Mouse (Mus musculus) lung, postnatal 14 days (tissue): ENCODE measurements around the gene Spns2.
"Not testable (repeated sequence)": the region's sequence is repeated elsewhere in the genome, so short reads cannot be mapped to it uniquely, and the experiment has no call there.

Experiments used
- DNase-seq: peaks from one replicate; pipeline ENCODE4 v3.0.0; 2021

Spns2 gene

DNA sequence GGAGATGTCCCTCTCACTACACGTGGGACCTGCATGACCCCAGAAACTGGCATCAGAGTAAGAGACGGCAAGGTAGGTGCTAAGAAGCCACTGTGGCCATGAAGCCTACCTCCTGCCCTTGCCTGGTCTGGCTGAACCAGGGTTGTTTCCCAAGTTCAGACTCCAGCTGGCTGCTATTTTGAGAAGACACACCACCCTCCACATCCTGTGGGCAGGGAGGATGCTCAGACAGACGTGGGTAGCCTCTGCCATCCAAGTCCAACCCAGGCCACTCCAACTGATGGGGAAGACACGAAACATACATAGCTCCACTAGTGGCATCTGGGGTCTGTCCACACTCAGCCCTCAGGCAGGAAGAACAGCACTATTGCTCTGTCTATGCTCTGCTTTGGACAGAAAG lies 19.7 kb downstream of the Spns2 start:
- DNase-seq, result no peak

DNA sequence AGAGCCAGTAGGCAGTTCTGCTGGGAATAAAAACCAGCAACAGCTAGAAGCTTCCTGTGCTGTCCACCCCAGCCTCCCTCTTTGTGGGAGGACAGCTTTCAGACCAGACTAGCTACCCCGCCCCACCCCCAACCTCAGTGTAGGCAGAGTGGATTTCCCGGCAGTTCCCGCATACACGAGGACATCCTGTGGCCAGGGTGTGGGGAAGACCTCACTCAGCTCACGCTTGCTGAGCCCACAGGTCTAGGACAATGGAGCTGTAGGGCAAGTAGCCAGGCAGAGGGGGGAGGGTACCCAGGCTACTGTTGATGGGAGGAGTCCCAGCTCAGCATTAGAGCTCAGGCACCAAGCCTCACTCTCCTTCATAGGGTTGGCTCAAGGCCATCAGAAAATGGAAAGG lies 20.5 kb downstream of the Spns2 start:
- peak; percentile 91 for DNase-seq

DNA sequence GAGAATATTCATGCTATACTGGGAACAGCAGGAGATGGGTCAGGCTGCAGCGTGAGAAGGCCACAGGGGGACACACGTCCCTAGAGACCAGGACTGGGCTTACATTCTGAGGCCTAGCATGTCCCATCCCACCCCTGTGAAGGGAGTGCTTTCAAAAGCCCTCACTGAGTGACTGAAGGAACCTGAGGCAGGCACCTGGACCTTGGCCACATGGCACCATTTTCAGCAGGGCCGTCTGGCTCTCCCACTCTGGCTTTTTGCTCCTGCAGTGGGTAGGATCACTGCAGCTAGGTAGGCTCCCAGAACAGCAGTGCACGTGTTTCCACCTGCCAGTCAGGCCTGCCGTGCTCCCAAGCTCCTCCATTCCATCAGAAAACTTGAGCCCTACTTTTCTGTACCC lies 21.2 kb downstream of the Spns2 start:
- DNase-seq, result no peak

DNA sequence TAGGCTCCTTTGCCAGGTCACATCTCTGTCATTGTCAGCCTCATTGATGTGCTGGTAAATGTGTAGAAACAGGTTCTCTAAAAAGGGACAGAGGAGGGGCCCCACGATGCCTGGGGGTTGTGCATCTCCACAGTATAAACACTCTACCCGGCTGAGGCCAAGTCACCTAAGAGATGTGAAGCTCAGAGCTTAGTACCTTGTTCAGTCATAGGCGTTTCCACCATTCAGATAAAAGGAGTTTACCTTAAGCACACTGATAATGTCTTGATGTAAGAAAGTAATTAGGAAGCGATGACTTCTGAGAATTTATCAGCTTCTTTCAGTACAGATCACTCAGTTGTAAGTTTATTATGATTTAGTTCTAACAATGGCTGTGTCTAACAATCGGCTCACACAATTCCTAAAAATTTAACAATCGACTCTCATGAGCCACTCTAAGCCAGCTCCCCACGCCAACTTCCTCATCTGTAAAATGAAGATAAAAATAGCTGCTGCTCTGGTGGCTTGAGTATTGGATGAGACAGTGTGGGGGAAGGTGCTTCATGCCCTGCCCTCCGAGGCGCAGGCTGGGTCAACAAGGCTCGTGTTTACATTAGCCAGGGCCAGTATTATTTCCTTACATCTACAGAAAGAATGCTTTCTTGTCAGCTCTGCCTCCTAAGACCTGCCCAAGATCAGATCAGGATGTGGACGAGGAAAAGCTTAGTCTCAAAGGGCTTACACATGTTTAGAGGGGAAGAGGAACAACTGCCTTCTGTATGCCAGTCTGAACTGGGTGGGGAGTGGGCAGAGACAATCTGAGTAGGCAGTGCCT lies 22.8 kb downstream of the Spns2 start:
- DNase-seq, result peak; percentile 53

DNA sequence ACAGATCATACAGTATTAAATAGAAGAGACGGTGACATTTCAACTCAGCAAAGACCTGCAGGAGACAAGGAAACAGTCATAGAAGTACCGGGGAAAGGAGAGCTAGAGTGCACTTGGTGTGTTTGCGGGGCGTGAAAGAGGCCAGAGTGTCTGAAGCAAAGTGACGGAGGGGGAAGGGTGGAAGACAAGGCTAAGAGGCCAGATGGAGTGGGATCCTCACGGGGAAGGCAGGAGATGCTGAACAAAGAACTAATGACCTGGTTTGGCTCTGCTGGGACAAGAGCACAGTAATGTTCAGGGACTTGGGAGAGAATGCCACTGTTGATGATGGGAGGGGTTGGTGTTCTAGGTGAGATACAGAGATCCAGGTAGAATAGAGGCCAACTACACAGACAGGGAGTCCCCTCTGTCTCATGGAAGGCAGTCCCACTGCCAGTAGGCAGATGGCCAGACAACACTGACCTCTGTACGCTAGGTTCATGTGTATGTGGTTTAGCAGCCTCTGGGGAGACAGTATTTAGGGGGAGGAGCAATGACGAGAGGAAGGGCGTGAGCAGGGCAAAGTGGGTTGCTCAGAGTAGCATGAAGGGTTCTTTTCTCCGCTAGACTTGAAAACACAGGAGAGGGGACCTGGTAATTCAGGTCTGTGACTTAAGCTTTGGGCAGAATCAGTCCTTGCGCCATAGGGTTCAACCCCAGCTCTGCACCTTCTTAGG lies 23.6 kb downstream of the Spns2 start:
- DNase-seq, result peak; percentile 38

DNA sequence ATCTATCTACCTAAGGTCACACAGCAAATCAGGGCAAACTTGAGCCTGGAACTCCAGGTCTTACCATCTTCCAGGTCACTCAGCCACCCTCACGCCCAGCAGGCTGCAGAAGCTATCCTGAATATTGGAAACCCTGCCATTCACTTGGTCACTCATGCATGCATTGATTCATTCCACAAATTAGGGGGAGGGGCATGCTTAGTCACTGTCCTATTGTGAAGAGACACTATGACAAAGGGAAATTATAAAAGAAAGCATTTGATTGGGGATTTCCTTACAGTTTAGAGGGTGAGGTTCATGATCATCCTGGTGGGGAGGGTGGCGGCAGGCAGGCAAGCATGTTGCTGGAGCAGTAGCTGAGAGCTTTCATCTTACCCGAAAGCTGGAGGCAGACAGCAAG lies 24.9 kb downstream of the Spns2 start:
- no peak for DNase-seq

DNA sequence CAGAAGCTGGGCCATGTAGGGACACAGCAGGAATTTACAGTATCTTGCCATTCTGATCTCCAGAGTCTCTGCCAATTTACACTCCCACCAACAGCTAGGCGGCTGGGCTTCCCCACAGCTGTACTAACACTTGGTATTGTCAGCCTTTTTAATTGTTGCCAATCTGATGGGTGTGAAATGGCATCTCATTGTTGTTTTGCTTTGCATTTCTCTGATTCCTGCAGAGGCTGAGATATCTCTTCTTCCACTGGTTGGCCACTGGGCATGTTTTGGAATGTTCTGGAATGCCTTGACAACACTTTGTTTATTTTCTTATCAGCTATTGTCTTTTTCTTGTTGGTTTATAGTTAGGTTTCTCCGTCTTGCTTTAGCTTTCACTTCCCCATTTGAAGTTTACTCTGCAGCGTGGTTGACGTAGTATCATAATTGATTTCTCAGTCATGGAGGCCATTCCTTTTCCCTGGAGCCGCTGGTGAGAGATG lies 28.2 kb downstream of the Spns2 start:
- no peak for DNase-seq

DNA sequence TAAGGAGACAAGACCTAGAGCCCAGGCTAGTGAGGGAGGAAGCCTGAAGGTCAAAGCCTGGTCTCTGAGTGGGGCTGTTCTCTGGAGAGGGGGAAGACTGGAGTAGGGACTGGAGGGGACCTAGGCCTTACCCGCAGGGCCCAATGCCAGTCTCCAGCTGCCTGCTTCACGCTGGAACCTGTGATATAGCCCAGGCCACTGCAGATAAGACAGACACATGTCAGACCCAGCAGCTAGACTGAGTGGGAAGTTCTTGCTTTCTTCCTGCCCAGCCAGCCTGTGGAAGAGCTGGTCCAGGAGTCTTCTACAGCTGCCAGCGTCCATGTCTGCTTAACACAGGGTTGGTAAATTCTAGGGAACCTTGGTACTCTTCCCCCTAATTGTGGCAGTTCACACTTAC lies 31.2 kb downstream of the Spns2 start:
- DNase-seq, result no peak

DNA sequence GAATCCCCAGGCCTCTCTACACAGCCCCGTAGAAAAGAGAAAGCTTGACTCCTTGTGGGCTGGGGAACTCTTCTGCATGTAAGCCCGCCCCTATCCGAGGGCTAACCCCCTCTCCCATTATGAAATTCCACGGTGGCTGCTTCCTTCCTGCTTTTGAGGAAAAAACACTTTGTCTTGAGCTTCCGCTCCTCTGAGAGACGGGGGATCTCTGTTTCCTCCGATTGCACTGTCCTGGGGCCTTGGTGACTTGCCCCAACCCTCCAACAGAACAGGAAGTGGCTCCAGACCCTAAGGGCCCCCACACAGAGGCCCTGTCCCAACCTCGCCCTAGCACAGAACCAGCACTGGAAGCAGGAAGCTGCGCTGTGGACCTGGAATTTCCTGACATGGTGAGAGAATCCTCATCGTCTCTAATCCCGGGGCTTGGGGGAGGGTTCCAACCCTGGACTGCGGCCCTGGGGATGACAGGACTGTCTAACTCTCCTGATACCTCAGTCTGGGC lies 31.7 kb downstream of the Spns2 start:
- DNase-seq, result peak; percentile 56

DNA sequence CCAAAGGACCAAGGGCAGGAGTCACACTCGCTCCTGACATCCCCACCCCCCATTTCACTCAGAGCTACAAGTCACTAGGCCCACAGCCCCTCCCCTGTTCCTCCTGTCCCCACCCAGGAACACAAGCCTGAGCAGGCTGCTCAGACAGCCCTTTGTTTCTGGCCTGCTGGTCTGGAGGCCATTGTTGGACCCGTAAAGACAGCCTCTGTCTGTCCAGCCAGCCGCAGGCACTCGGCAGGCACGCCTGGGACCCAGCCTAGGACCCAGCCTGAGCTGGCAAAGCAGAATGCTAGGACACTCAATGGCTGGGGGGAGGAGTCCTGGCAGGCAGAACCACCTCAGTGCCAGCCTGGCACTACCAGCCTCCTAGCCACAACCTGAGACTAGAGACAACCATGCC lies 34.0 kb downstream of the Spns2 start:
- no peak for DNase-seq

DNA sequence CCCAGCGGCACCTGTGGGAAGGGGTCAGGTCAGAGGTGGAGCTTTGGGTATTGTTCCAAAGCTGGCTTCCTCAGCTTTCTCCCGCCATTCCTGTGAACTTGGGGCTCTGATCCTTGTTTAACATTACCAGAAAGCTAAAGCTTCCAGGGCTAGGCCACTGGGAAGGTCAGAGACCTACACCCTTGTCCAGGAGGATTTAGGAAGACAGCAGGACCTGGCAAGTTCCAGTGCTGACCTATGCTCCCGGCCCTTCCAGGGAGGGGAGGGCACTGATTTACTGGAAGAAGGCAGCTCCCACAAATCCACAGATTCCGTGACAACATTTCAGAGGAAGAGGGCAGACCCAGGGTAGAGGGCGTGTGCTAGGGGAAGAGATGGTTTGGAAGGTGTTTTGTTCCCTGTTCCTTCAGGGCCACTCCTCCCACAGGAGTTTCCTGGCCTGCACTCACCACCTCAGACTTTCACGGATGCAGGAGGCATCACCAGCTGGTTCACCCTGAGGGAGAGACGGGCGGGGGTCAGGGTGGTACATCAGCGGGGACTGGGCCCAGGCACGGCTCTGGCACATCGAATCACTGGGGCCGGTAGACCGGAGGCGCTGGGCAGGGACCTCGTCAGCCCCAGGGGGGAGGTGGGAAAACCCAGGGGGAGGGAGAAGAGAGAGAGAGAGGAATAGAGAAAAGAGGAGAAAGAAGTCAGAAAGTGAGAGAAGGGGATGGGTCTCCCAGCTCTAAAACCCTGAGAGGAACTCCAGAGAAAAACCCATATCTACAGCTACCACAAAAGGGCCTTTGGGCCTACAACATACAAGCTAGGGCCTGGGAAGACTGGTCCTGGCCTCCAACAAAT lies 36.4 kb downstream of the Spns2 start:
- DNase-seq, result no peak

DNA sequence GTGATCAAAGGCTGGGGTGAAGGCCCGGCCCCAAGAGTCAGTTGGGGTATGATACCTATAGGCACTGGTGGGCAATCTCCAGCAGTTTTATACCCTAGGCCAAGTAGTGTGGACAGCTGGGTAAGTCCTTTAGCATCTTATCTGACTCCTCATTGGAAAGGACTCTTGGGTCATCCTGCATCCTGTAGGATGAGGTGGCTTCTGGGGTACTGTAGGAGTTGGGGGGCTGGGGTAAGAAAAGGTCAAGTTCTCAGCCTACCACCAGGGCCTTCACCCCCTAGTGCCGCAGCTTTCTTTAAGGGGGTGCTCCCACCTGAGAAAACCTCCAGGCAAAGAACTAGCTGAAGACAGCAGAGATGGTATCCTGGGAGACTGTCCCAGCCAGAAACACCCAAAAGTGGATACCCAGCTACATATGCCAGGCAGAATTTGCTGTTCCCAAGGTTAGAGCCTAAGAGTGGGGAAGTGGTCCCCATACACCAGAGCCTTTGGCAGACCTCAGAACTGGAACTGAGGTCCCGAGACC lies 37.5 kb downstream of the Spns2 start:
- no peak for DNase-seq

DNA sequence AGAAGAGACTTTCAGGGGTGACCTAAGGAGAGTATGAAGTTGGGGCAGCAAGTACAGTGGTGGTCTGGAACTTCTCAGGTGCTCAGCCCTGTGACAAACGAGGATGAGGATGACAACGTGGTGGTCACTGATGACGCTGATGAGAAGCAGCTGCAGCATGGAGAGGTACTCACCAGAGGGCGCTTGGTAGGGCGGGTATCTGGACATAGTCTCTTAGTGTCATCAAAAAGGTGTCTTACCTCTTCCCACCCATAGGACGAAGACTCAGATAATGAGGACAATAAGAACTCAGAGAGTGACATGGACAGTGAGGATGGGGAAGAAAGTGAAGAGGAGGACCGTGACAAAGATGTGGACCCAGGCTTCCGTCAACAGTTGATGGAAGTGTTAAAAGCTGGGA lies 42.2 kb downstream of the Spns2 start:
- DNase-seq, result no peak

DNA sequence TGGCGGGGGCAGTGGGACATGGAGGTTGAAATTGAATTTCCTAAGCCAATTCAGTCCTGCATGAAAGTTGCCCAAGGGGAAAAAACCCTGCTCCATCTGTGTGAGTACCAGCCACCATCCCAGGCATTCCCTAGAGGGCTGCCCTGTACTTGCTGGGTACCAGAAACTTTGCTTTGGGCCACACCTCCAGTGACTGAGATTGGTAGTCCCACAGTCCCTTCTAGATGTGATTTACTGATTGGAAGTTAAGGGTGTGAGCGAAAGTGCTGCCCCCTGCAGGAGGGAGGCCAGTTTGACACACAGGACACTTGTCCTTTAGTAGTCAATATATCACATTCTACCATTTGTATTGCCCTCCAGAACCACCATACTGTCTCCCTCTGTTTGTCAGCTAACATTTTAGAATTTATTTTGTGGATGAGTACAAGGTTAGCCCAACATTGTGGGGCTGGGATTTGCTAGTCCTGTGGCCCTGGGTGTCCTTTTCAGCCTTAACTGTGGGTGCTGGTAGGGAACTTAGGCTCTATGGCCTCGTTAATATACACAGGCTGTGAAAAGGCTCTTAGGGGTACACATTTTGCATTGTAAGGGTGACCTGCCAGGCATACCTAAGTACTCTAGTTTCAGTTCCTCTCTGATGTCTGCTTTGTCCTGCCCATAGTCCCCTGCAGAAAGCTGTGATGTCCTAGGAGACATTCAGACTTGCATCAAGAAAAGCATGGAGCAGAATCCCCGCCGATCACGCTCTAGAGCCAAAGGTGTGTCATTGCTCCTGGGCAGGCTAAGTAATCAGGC lies 43.2 kb downstream of the Spns2 start:
- DNase-seq, result peak; percentile 63

DNA sequence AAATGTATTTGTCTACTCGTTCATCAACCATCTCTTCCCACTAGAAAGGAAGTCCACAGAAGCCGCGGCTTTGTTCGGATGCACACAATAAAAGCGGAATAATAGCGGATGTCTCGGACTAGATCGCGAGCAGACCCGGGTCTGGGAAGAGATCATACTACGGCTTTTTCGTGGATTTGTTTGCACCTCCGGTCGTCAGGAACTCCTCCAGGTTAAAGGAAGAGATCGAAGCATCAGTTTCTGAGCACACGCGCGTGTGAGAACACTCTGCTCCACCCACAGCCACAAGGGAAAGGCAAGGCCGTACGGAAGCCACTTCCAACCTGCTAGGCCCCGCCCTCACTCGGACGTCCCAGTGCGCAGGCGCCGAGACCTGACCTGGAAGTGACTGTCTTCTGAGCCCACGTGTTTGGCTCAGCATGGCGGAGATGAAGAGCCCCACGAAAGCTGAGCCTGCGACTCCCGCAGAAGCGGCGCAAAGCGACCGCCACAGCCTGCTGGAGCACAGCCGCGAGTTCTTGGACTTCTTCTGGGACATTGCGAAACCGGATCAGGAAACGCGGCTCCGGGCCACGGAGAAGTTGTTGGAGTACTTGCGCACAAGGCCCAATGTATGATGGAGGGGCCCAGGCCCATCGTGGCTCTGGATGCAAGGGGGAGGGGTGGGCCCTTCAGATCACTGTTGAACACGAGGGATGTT lies 48.6 kb downstream of the Spns2 start, which contains the start of gene Mybbp1a:
Gene Mybbp1a (plus strand): TSS at position 391 of the 700 bp plus-strand sequence.
- peak; percentile 99 for DNase-seq

DNA sequence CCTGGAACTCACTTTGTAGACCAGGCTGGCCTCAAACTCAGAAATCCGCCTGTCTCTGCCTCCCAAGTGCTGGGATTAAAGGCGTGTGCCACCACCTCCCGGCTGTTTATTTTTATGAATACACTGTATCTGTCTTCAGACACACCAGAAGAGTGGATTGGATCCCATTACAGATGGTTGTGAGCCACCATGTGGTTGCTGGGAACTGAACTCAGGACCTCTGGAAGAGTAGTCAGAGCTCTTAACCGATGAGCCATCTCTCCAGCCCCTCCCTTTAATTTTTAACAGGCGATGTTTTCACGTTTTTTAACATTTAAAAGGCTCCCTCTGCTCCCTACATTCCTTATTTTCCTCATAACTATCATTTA lies 49.1 kb downstream of the Spns2 start:
- not testable (repeated sequence) for DNase-seq

DNA sequence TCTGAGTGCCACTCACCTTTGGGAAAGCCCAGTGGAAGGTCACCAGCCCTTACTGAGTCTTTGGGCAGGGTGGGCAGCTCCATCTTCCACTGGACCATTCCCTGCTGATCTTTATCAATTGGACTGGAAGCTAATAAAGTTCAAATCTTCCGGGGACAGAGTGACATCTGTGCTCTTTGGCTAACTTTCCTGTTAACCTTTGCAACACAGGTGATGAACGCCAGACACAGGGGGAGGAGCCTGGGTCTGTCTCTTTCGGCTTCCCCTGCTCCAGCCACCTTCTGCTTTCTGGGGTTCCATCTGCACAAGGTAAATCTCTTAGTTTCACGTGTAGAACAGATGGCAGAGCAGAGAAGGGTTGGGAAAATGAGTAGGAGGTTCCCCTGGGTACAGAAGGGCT lies 51.3 kb downstream of the Spns2 start:
- DNase-seq, result no peak

DNA sequence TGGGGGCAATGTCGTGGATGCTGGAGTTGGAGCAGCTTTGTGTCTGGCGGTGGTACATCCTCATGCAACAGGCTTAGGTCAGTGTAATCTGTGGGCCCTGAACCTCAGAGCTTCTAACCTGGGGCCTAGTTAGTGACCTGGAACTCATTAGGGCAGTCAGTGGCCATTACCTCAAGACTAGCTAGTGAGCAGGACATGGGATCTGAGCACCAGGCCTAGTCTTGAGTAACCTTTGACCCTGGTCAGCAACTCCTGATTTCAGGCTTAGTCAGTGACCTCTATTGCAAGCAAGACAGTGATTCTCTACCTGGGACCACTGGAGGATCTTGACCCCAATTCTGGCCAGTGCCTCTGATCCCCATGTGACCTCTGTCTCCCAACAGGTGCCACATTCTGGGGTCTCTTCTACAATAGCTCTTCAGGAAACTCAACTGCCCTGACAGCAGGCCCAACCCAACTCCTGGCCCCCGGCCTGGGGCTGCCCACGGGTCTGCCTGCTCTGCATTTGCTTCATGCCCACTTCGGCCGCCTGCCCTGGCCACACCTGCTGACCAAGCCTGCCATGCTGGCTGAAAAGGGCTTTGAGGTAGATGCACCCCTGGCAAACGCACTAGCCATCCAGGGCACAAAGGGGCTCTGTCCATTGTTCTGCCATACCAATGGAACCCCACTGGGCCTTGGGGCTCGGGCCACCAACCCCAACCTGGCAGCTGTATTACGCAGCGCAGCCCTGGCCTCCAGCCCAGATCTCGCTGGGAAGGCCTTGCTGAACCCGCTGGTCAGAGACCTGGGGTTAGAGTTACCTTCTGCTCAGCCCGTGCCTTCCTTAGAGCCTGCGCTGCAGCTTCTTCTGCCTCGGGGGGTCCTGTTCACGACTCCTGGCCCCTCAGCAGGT lies 52.7 kb downstream of the Spns2 start:
- DNase-seq, result no peak

DNA sequence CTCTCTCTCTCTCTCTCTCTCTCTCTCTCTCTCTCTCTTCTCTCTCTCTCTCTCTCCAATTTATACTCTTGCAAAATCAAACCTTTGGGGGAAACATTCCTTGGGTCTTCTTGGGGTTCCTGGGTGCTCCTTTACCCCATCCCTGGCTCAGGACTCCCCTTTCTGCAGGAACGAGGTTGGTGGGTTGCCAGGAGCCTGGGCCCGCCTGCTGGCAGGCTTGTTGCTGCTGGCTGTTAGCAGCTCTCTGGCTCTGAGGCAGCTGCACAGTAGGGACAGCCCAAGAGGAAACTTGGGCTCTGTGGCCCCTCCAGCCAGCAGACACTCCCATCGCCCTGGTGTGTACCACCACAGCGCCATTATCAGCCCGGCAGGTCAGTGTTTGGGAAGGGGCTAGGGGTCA lies 53.4 kb downstream of the Spns2 start:
- peak; percentile 64 for DNase-seq

DNA sequence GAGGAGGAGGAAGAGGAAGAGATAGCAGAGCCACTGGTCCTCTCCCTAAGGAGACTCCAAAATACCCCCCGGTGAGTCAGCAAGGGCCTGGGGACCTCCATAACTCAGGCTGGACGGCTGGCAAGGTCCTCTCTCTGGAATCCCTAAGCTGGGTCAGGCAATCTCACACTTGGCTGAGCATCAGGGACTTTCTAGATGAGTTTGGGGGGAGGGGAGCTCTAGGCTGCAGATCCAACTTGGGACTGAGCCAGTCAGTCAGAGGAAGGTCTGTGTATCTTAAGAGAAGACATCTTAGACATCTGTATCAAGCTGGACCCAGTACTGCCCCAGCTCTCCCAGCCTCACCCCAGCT lies 54.0 kb downstream of the Spns2 start:
- DNase-seq, result peak; percentile 47
